Mouse (Mus musculus): ENCODE results near the gene Myo1d.

The Myo1d gene

GRCm38 (mm10) chr11:80504519-80505385 lies 275.1 kb downstream of the Myo1d start:
- DNase-seq (ENCODE audit: extremely low read depth, low read depth), result no peak

- DNase-seq (ENCODE audit: extremely low read depth, low read depth), result no peak
Measured at GRCm38 (mm10) chr11:80503726-80504452, 275.9 kb downstream of the Myo1d start.

GRCm38 (mm10) chr11:80503281-80503680 lies 276.5 kb downstream of the Myo1d start:
- DNase-seq (ENCODE audit: extremely low read depth, low read depth), result no peak

- DNase-seq (ENCODE audit: extremely low read depth, low read depth), result no peak
Measured at GRCm38 (mm10) chr11:80499550-80499952, 280.3 kb downstream of the Myo1d start.

GRCm38 (mm10) chr11:80498328-80499070 lies 281.3 kb downstream of the Myo1d start:
- no peak for DNase-seq (ENCODE audit: extremely low read depth, low read depth)

GRCm38 (mm10) chr11:80497225-80497919 lies 282.5 kb downstream of the Myo1d start:
- DNase-seq (ENCODE audit: extremely low read depth, low read depth), result no peak

GRCm38 (mm10) chr11:80496640-80497039 lies 283.2 kb downstream of the Myo1d start:
- no peak for DNase-seq (ENCODE audit: extremely low read depth, low read depth)

GRCm38 (mm10) chr11:80495972-80496371 lies 283.9 kb downstream of the Myo1d start:
- no peak for DNase-seq (ENCODE audit: extremely low read depth, low read depth)

GRCm38 (mm10) chr11:80494852-80495251 lies 285.0 kb downstream of the Myo1d start:
- no peak for DNase-seq (ENCODE audit: extremely low read depth, low read depth)

GRCm38 (mm10) chr11:80493186-80493585 lies 286.6 kb downstream of the Myo1d start:
- no peak for DNase-seq (ENCODE audit: extremely low read depth, low read depth)

- DNase-seq (ENCODE audit: extremely low read depth, low read depth), result no peak
Measured at GRCm38 (mm10) chr11:80490831-80491230, 289.0 kb downstream of the Myo1d start.

- no peak for DNase-seq (ENCODE audit: extremely low read depth, low read depth)
Measured at GRCm38 (mm10) chr11:80489882-80490196, 290.0 kb downstream of the Myo1d start.

- DNase-seq (ENCODE audit: extremely low read depth, low read depth), result no peak
Measured at GRCm38 (mm10) chr11:80489172-80489881, 290.5 kb downstream of the Myo1d start.

- DNase-seq (ENCODE audit: extremely low read depth, low read depth), result no peak
Measured at GRCm38 (mm10) chr11:80487904-80488587, 291.8 kb downstream of the Myo1d start.

GRCm38 (mm10) chr11:80485622-80486206 lies 294.1 kb downstream of the Myo1d start:
- DNase-seq (ENCODE audit: extremely low read depth, low read depth), result no peak

- no peak for DNase-seq (ENCODE audit: extremely low read depth, low read depth)
Measured at GRCm38 (mm10) chr11:80485120-80485551, 294.7 kb downstream of the Myo1d start.

- DNase-seq (ENCODE audit: extremely low read depth, low read depth), result no peak
Measured at GRCm38 (mm10) chr11:80484191-80484791, 295.5 kb downstream of the Myo1d start.

GRCm38 (mm10) chr11:80483536-80484067 lies 296.2 kb downstream of the Myo1d start:
- DNase-seq (ENCODE audit: extremely low read depth, low read depth), result no peak

GRCm38 (mm10) chr11:80482921-80483320 lies 296.9 kb downstream of the Myo1d start:
- DNase-seq (ENCODE audit: extremely low read depth, low read depth), result no peak

Measured in MEL-GATA-1-ER (cell line).